Comparison of ENCODE assay signal across 29 mouse cellular contexts in the genomic region with DNA sequence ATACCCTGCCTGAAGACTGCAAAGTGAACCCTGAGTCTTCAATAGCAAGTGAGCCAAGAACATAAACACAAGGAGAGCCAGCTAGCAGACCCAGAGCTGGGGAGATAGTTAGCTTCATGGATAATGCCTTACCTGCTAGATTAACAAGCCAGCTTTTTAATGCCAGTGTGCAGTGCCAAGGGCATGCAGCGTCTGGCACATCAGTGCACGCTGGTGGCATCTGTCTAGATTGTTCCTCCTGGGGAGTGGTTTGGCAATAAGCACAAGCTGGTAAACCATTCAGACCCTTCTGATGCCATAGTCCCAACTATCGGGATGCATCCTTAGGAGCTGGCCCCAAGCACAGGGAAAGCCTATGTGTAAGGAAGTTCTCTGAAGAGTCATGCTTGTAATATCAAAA.
DNase-seq lines count a peak whose midpoint lies in the region; ATAC-seq lines count a peak whose summit lies in the region.
"Had no signal": no experiment of that assay in that cellular context is flagged by ENCODE, and none has a peak within 500 bp of the region (broad histone marks: within the 10 kb centered on the region; RNA-seq: fewer than 3 reads in every experiment).

No protein-coding gene starts in this region.

- H3K9ac ChIP-seq in kidney, embryonic 15.5 days, result no peak overlapping the region
- no peak overlapping the region for H3K9ac ChIP-seq in liver, embryonic 13.5 days
- no peak overlapping the region for H3K9ac ChIP-seq in liver, embryonic 12.5 days
- H3K9ac ChIP-seq: embryonic facial prominence, embryonic 13.5 days; forebrain, embryonic 15.5 days; hindbrain, embryonic 14.5 days; liver, embryonic 14.5 days; lung, embryonic 14.5 days; midbrain, embryonic 15.5 days had no signal

- 93% methylated on average over 3 of the region's 3 CpGs for WGBS in kidney, embryonic 15.5 days
- WGBS in liver, embryonic 13.5 days (ENCODE audit: insufficient replicate concordance), result 79% methylated on average over 3 of the region's 3 CpGs
- 74% methylated on average over 3 of the region's 3 CpGs for WGBS in liver, embryonic 12.5 days (ENCODE audit: insufficient replicate concordance)

- H3K36me3 ChIP-seq in kidney, embryonic 15.5 days, result peaks cover 27% of the 10 kb centered on the region; the same call in 1 of the 2 replicates
- H3K36me3 ChIP-seq in liver, embryonic 13.5 days, result peaks cover 11% of the 10 kb centered on the region
- H3K36me3 ChIP-seq in liver, embryonic 12.5 days, result peaks cover 25% of the 10 kb centered on the region
- H3K36me3 ChIP-seq: forebrain, embryonic 15.5 days; midbrain, embryonic 15.5 days had no signal

- H3K9me3 ChIP-seq in kidney, embryonic 15.5 days (replicated peaks), result no peaks in the 10 kb centered on the region
- no peaks in the 10 kb centered on the region for H3K9me3 ChIP-seq in liver, embryonic 13.5 days (replicated peaks)
- no peaks in the 10 kb centered on the region for H3K9me3 ChIP-seq in liver, embryonic 12.5 days (replicated peaks)
- H3K9me3 ChIP-seq: embryonic facial prominence, embryonic 13.5 days; forebrain, embryonic 10.5 days; forebrain, embryonic 15.5 days; midbrain, embryonic 10.5 days; midbrain, embryonic 15.5 days had no signal

- H3K4me2 ChIP-seq in kidney, embryonic 15.5 days, result no peak overlapping the region
- H3K4me2 ChIP-seq in liver, embryonic 13.5 days, result no peak overlapping the region
- no peak overlapping the region for H3K4me2 ChIP-seq in liver, embryonic 12.5 days
- H3K4me2 ChIP-seq: embryonic facial prominence, embryonic 13.5 days; forebrain, embryonic 15.5 days; heart, embryonic 11.5 days; hindbrain, embryonic 14.5 days; lung, embryonic 14.5 days; midbrain, embryonic 15.5 days had no signal

- H3K27ac ChIP-seq in kidney, embryonic 15.5 days, result 0 out of 2 replicates have a peak overlapping the region, but pooled peaks have one; percentile 30
- H3K27ac ChIP-seq in liver, embryonic 13.5 days, result peak overlapping the region; percentile 49; the same call in 1 of the 2 replicates
- no peak overlapping the region for H3K27ac ChIP-seq in liver, embryonic 12.5 days
- H3K27ac ChIP-seq: embryonic facial prominence, embryonic 13.5 days; forebrain, embryonic 10.5 days; forebrain, embryonic 15.5 days; hindbrain, embryonic 14.5 days; left cerebral cortex, adult 2 months; liver, embryonic 14.5 days; midbrain, embryonic 15.5 days had no signal

- no peaks in the 10 kb centered on the region for H3K27me3 ChIP-seq in kidney, embryonic 15.5 days
- no peaks in the 10 kb centered on the region for H3K27me3 ChIP-seq in liver, embryonic 13.5 days
- no peaks in the 10 kb centered on the region for H3K27me3 ChIP-seq in liver, embryonic 12.5 days (replicated peaks)
- H3K27me3 ChIP-seq: CH12.LX; embryonic facial prominence, embryonic 13.5 days; forebrain, embryonic 15.5 days; midbrain, embryonic 15.5 days had no signal

- peaks cover 58% of the 10 kb centered on the region for H3K4me1 ChIP-seq in kidney, embryonic 15.5 days
- peaks cover 34% of the 10 kb centered on the region for H3K4me1 ChIP-seq in liver, embryonic 13.5 days (replicated peaks)
- H3K4me1 ChIP-seq in liver, embryonic 12.5 days, result peaks cover 21% of the 10 kb centered on the region

- no peak overlapping the region for H3K4me3 ChIP-seq in kidney, embryonic 15.5 days (replicated peaks)
- H3K4me3 ChIP-seq in liver, embryonic 13.5 days (replicated peaks), result no peak overlapping the region
- no peak overlapping the region for H3K4me3 ChIP-seq in liver, embryonic 12.5 days
- H3K4me3 ChIP-seq: embryonic facial prominence, embryonic 13.5 days; forebrain, embryonic 10.5 days; forebrain, embryonic 15.5 days; left cerebral cortex, adult 2 months; midbrain, embryonic 10.5 days; midbrain, embryonic 15.5 days had no signal

- DNase-seq in cerebellum, postnatal 10 days, result peak; percentile 61 to 68
- DNase-seq in cerebellum, adult 9-10 months, result no peak
- no peak for DNase-seq in kidney, adult 11 months
- no peak for DNase-seq in liver, embryonic 13.5 days
- DNase-seq in right cerebral cortex, postnatal 25 days, result no peak
- DNase-seq in spleen, adult 18-20 months, result no peak
- DNase-seq: adrenal gland, adult 2 months; adrenal gland, postnatal 36 days; cerebellum, adult 8-10 months; embryo, embryonic 11 days; gastrocnemius, postnatal 10 days; heart, postnatal 10 days; kidney, postnatal 14 days; lung, embryonic 14.5 days; lung, postnatal 14 days; right cerebral cortex, postnatal 4 days had no signal

- no peak for ATAC-seq in kidney, embryonic 15.5 days (replicated peaks; ENCODE audit: low FRiP score)
- ATAC-seq in liver, embryonic 13.5 days (ENCODE audit: low read depth), result no peak
- no peak for ATAC-seq in liver, embryonic 12.5 days
- ATAC-seq: forebrain, embryonic 15.5 days; intestine, postnatal 0 days; midbrain, embryonic 15.5 days had no signal

Comparison
In these comparisons a context has a peak if more than half of its experiments do, and no peak if none do; other contexts are left out.
1. DNase-seq: peak in cerebellum, postnatal 10 days (2 of 2); none in cerebellum, adult 9-10 months (single experiment), kidney, adult 11 months (single experiment), liver, embryonic 13.5 days (single experiment), right cerebral cortex, postnatal 25 days (single experiment) and spleen, adult 18-20 months (0 of 2).